Mouse (Mus musculus) Patski (cell line): Measurements from ENCODE around the gene Mrpl40. TPM values are rescaled to one million over a fixed set of nuclear protein-coding genes. Genes with fewer than 3 reads are reported as not detected.
A peak's percentile ranks its signal among the peaks of the same experiment; 100 is the strongest.

ENCODE experiments used
- ATAC-seq: fragments of 100-300 bp; one replicate; pipeline ENCODE4 v1.8.0; 2021
- CTCF ChIA-PET: fragments of 350-600 bp; sonication (Branson Sonifier 250); formaldehyde crosslinking; loops from one replicate; lab custom pipeline; 2022; ENCODE audit warnings: inconsistent platforms; lab: Charles Lee
- POLR2A ChIA-PET: fragments of 350-600 bp; sonication (Branson Sonifier 250); formaldehyde crosslinking; loops from one replicate; lab custom pipeline; 2022; ENCODE audit warnings: antibody characterized with exemption, inconsistent platforms; lab: Charles Lee
- DNase-seq: peaks from one replicate; pipeline ENCODE4 v3.0.0-alpha.2; 2011; ENCODE audit warnings: low read depth, low spot score
- H3K27me3 ChIP-seq: fragments of 371-371 bp; one replicate; pipeline ENCODE4 v1.5.1; 2021
- CTCF ChIP-seq: fragments of 100-300 bp; IDR thresholded peaks from one replicate; pipeline ENCODE4 v1.5.1; 2021
- in situ Hi-C: fragments of 300-500 bp; cut with MboI; formaldehyde crosslinking; loops from 3 replicates; pipeline ENCODE4 v1.11.1; 2018; ENCODE audit warnings: low pct_unique_long_range_greater_than_20kb, mixed read lengths
- polyA plus RNA-seq: library from polyadenylated mRNA; unstranded; gene quantifications from one replicate; pipeline ENCODE4 v1.2.3, GENCODE M21; 2021

Gene Mrpl40
- 80.1 TPM for polyA plus RNA-seq

GRCm38 (mm10) chr16:18876442-18877308, at the start of gene Mrpl40, which contains the start of gene Hira:
Mrpl40 (minus strand) TSS chr16:18876862.
Hira (plus strand) TSS chr16:18877037.
- in situ Hi-C loops = no loop called here
- ATAC-seq (peak; percentile 91), DNase-seq (peak; percentile 68)
- no peak for TF ChIP-seq CTCF
- CTCF ChIA-PET = interaction anchor here (1.5 kb wide), 1 partner anchor 21 kb away, joined by 4 read pairs; no protein-coding TSS in a partner anchor
- H3K27me3 ChIP-seq = no peaks in the 10 kb centered on the region
- POLR2A ChIA-PET = interaction anchor here (0.6 to 1.4 kb wide), 4 partner anchors 9 to 1322 kb away, joined by 3 to 5 read pairs (median 3); partner anchors contain the start of genes 2510002D24Rik and Gm28539

- no peaks in the 10 kb centered on the region for H3K27me3 ChIP-seq
- TF ChIP-seq CTCF = no peak
- POLR2A ChIA-PET = interaction anchor here (0.9 kb wide), 1 partner anchor 26 kb away, joined by 3 read pairs; no protein-coding TSS in a partner anchor
- DNase-seq (no peak), ATAC-seq (no peak)
- CTCF ChIA-PET = no interaction called here
- in situ Hi-C loops = no loop called here
These were observed 45.1 kb upstream of the Mrpl40 start for GRCm38 (mm10) chr16:18921771-18922170.

DNA sequence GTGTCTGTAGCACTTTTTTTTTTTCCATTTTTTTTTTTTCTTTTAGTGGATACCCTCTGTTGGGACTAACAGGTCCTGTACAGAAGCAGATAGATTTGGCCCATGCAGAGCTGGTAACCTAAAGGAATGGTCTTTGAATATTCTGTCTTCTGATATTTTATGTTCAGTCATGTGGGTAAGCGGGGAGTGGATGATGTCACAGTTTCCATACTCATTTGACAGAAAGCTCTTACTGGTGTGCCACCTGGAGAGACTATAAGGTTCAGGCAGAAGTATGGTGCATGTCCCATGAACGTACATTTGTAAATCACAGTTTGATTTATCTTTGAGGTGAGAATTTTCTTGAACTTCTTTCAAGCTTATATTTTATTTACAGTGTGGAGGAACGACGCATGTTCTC, 39.4 kb upstream of the Mrpl40 start:
- H3K27me3 ChIP-seq = no peaks in the 10 kb centered on the region
- POLR2A ChIA-PET = interaction anchor here (0.6 kb wide), 1 partner anchor 33 kb away, joined by 4 read pairs; no protein-coding TSS in a partner anchor
- CTCF ChIA-PET = interaction anchor here (0.8 to 1.0 kb wide), 4 partner anchors 12 to 26 kb away, joined by 3 read pairs; no protein-coding TSS in a partner anchor
- no peak for DNase-seq
- no peak for ATAC-seq
- in situ Hi-C loops = loop anchor here (5.0 kb wide), 1 partner anchor 79 kb away; the partner anchor contains the start of genes 2510002D24Rik and Gm28539
- no peak for TF ChIP-seq CTCF

DNA sequence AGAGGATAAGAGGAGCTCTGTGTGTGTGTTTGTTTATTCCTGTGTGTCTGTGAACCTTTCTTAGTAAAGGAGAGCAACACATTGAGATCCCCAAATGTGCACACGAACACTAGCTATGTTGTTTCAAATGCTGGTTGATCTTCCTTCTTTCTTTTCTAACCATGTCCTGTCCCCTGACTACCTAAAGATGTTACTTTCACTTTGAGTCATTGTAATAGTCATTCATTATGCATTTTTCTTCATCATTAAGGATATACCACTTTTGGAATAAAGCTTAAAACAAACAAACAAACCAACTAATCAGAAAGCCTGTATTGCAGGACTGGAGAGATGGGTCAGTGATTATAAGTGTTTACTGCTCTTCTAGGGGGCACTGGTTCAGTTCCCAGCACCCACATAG, 29.0 kb upstream of the Mrpl40 start:
- ChIA-PET POLR2A (no interaction called here), CTCF (interaction anchor here (0.8 to 1.9 kb wide), 7 partner anchors 9 to 45 kb away, joined by 3 to 9 read pairs (median 4); no protein-coding TSS in a partner anchor)
- no peak for ATAC-seq
- TF ChIP-seq CTCF = no peak
- in situ Hi-C loops = no loop called here
- H3K27me3 ChIP-seq = no peaks in the 10 kb centered on the region
- DNase-seq = no peak

- DNase-seq (no peak), ATAC-seq (no peak)
- in situ Hi-C loops = no loop called here
These were observed 19.8 kb upstream of the Mrpl40 start for GRCm38 (mm10) chr16:18896429-18896828.

GRCm38 (mm10) chr16:18895249-18895648, 18.6 kb upstream of the Mrpl40 start:
- POLR2A ChIA-PET = no interaction called here
- DNase-seq (no peak), ATAC-seq (no peak)
- CTCF ChIA-PET = interaction anchor here (0.8 kb wide), 1 partner anchor 21 kb away, joined by 3 read pairs; no protein-coding TSS in a partner anchor
- H3K27me3 ChIP-seq = no peaks in the 10 kb centered on the region
- no peak for TF ChIP-seq CTCF
- in situ Hi-C loops = no loop called here

More at GRCm38 (mm10) chr16:18896429-18896828, 19.8 kb upstream of the Mrpl40 start:
- H3K27me3 ChIP-seq = no peaks in the 10 kb centered on the region
- POLR2A ChIA-PET = no interaction called here
- TF ChIP-seq CTCF = no peak
- CTCF ChIA-PET = interaction anchor here (1.3 to 2.7 kb wide), 4 partner anchors 8 to 209 kb away, joined by 3 to 10 read pairs (median 6); partner anchors contain the start of genes Hira and Mrpl40

DNA sequence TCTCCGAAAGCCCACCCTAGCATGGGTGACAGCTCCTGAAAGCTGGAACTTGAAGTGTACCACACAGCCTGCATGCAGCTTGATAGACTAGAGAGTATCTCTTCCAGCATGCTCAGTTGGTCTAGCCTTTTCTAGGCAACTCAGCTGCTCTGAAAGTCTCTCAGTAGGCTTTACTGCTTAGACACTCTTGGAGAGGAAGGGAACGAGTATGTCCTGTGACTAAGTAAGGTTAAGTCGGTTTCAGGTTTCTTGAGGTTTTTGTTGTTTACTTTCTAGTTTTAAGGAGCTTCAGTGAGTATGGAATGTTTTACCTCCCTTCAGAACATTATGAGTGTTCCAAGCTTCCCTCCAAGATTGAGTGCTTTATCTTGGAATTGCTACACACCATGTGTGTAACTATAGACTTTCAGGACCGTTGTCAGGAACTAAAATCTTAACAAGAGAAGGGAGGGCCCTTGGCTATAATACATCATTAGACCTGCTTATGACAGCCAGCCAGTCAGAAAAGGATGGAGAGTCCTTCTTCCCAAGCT, 17.2 kb upstream of the Mrpl40 start:
- H3K27me3 ChIP-seq = no peaks in the 10 kb centered on the region
- in situ Hi-C loops = no loop called here
- DNase-seq = no peak
- TF ChIP-seq CTCF = no peak
- ATAC-seq = peak; percentile 62
- ChIA-PET POLR2A (no interaction called here), CTCF (interaction anchor here (1.0 to 1.7 kb wide), 4 partner anchors 8 to 13 kb away, joined by 3 to 7 read pairs (median 4); no protein-coding TSS in a partner anchor)

- no peak for TF ChIP-seq CTCF
- ATAC-seq = no peak
- in situ Hi-C loops = no loop called here
- no peaks in the 10 kb centered on the region for H3K27me3 ChIP-seq
- POLR2A ChIA-PET = interaction anchor here (0.7 kb wide), 1 partner anchor 1732 kb away, joined by 3 read pairs; no protein-coding TSS in a partner anchor
- CTCF ChIA-PET = no interaction called here
- no peak for DNase-seq
These were observed 7.4 kb upstream of the Mrpl40 start for GRCm38 (mm10) chr16:18884044-18884443.

DNA sequence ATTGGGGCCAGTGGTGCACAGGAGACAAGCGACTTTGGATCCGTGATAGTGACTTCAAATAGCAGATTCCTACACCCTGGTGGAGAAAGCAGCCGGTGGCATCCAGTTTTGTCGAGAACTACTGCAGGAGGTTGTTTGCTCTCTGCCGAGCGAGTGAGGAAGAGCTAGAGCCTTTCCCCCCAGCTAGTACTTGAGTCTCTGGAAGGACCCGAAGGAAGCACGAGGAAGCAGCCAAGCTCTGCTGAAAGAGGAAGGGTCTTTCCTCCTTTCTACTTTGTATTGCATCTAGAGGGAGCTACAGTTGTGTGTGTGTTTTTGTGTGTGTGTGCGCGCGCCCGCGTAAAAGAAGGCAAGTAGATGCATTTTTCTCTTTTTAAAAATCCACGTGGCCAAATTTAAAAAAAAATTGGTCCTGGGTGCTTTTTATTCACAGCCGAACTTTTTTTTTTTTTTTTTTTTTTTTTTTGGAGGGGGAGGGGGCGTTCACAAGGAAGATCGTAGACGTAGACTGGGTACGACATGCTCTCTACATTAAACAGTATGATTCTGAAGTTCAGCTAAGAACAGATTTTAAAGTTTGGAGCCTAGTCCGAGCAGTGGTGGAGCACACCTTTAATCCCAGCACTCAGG, 1.5 kb upstream of the Mrpl40 start:
- no peak for TF ChIP-seq CTCF
- DNase-seq (no peak), ATAC-seq (no peak)
- POLR2A ChIA-PET = interaction anchor here (1.2 kb wide), 2 partner anchors 19 to 42 kb away, joined by 3 to 5 read pairs; partner anchors contain the start of genes 2510002D24Rik and Gm28539
- H3K27me3 ChIP-seq = no peaks in the 10 kb centered on the region
- CTCF ChIA-PET = interaction anchor here (1.5 kb wide), 1 partner anchor 45 kb away, joined by 6 read pairs; no protein-coding TSS in a partner anchor
- in situ Hi-C loops = no loop called here
